Mouse (Mus musculus) stomach, embryonic 14.5 days (tissue): ENCODE measurements around the gene Rab11fip4. TPM values are rescaled to one million over a fixed set of nuclear protein-coding genes. Genes with fewer than 3 reads are reported as not detected.

Source experiments
- ATAC-seq: fragments of 200-750 bp; cut with Nextera tagmentation; 2 replicates; pipeline ENCODE4 v1.8.0; 2017; ENCODE audit warnings: low read depth, moderate TSS enrichment; ENCODE audit not compliant: insufficient number of reproducible peaks, insufficient read depth, low FRiP score
- H3K27ac ChIP-seq: fragments of 300-500 bp; sonication (generic); 2 replicates; pipeline ENCODE4 v1.5.1; 2014; ENCODE audit warnings: mild to moderate bottlenecking, low read length, moderate library complexity, mixed read lengths
- H3K27me3 ChIP-seq: fragments of 300-500 bp; sonication (generic); 2 replicates; pipeline ENCODE4 v1.6.1; 2014; ENCODE audit warnings: low read length, control low read depth, mixed read lengths; ENCODE audit not compliant: control insufficient read depth, insufficient read depth
- H3K36me3 ChIP-seq: fragments of 300-500 bp; sonication (generic); 2 replicates; pipeline ENCODE4 v1.6.1; 2014; ENCODE audit warnings: mild to moderate bottlenecking, control low read depth, low read length, moderate library complexity, mixed read lengths; ENCODE audit not compliant: control insufficient read depth, insufficient read depth
- H3K4me1 ChIP-seq: fragments of 300-500 bp; sonication (generic); 2 replicates; pipeline ENCODE4 v1.6.1; 2014; ENCODE audit warnings: low read length, control low read depth, mixed read lengths; ENCODE audit not compliant: control insufficient read depth, insufficient read depth
- H3K4me2 ChIP-seq: fragments of 300-500 bp; sonication (generic); replicated peaks from 2 replicates; pipeline ENCODE4 v1.6.1; 2014; ENCODE audit warnings: low read depth, low read length, control low read depth
- H3K4me3 ChIP-seq: fragments of 300-500 bp; sonication (generic); 2 replicates; pipeline ENCODE4 v1.5.1; 2014; ENCODE audit warnings: low read depth, low read length, control low read depth
- H3K9ac ChIP-seq: fragments of 300-500 bp; sonication (generic); replicated peaks from 2 replicates; pipeline ENCODE4 v1.6.1; 2014; ENCODE audit warnings: low read depth, mild to moderate bottlenecking, control low read depth, low read length, moderate library complexity, mixed read lengths
- H3K9me3 ChIP-seq: fragments of 300-500 bp; sonication (generic); 2 replicates; pipeline ENCODE4 v1.6.1; 2016; ENCODE audit warnings: low read depth, low read length, control low read depth; ENCODE audit not compliant: control insufficient read depth
- WGBS: fragments of 180-500 bp; shearing (Covaris S2); extraction: QIAGEN DNeasy Blood & Tissue Kit; methylation state at CpG from one replicate; pipeline ENCODE4 v1.1.7; 2014; 5-methylcytosine and 5-hydroxymethylcytosine counted together
- polyA plus RNA-seq: library from polyadenylated mRNA; unstranded; fragments of >200 nt; fragmentation: Nextera tagmentation; extraction: Ambion mirVana; gene quantifications from 2 replicates; pipeline ENCODE4 v1.2.1, GENCODE M21; 2014

Gene Rab11fip4
- polyA plus RNA-seq, 1 experiment from 2014 or later: 1.9 TPM

DNA sequence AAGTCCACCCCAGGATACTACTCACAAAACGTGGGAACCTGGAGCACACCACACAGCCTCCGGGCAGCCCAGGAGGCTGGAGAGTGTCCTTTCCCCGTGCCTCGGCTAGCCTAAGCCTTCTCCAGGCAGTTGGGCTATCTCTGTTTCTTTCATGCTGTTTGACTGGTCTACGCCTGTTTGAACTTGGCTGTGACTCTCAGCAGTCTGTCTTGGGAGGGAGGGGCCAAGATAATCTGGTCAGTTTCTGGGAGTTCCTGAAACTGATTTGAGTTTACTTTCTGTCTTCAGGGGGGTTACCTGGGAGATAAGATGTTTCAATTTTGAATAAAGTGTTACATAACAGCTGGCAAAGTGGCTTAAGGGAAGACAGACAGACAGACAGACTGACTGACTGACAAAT lies 88.9 kb downstream of the Rab11fip4 start:
- WGBS: 74% methylated on average over 5 of the region's 5 CpGs
- Histone ChIP-seq H3K4me2 (no peak overlapping the region), H3K4me3 (no peak overlapping the region), H3K4me1 (no peaks in the 10 kb centered on the region), H3K36me3 (no peaks in the 10 kb centered on the region), H3K27me3 (no peaks in the 10 kb centered on the region), H3K27ac (no peak overlapping the region), H3K9me3 (no peaks in the 10 kb centered on the region), H3K9ac (no peak overlapping the region)
- ATAC-seq: no peak

DNA sequence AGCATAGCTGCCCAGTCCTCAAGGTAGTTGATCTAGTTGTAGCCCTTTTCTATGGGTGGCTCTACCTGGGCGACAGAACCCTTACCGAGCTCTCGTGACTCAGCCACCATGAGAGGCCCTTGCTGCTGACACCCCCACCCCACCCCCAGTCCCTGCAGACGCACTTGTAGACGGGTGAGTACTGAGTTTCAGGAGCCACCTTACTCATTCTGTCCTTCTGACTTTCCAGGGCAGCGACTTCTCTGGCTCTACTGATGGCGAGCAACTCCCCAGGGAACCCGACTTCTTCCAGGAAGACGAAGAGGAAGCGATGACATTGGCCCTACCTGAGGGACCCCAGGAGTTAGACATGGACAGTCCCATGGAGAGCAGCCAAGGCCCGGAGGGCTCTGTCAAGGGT lies 89.5 kb downstream of the Rab11fip4 start:
- no peak overlapping the region for H3K9ac ChIP-seq
- H3K4me3 ChIP-seq: no peak overlapping the region
- 92% methylated on average over 11 of the region's 11 CpGs for WGBS
- no peak overlapping the region for H3K4me2 ChIP-seq
- H3K27me3 ChIP-seq: no peaks in the 10 kb centered on the region
- H3K36me3 ChIP-seq: no peaks in the 10 kb centered on the region
- H3K9me3 ChIP-seq: no peaks in the 10 kb centered on the region
- no peaks in the 10 kb centered on the region for H3K4me1 ChIP-seq
- no peak for ATAC-seq
- H3K27ac ChIP-seq: no peak overlapping the region

DNA sequence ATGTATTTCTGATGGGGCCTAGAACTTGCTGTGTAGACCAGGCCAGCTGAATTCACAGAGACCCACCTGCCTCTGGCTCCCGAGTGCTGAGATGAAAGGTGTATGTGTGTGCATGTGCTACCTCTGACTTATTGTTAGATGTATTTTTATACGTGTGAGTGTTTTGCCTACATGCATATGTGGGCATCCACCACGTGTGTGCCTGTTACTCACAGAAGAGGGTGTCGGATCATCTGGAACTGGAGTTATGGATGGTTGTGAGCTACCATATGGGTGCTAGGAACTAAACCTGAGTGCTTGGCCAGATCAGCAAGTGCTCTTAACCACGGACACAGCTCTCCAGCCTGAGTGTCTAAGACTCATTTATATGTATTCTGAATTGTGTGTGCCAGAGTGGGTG lies 90.2 kb downstream of the Rab11fip4 start:
- ATAC-seq: no peak
- WGBS: 80% methylated on average over 5 of the region's 5 CpGs
- no peaks in the 10 kb centered on the region for H3K27me3 ChIP-seq
- H3K36me3 ChIP-seq: no peaks in the 10 kb centered on the region
- H3K9me3 ChIP-seq: no peaks in the 10 kb centered on the region
- H3K4me1 ChIP-seq: no peaks in the 10 kb centered on the region
- no peak overlapping the region for H3K4me3 ChIP-seq
- no peak overlapping the region for H3K4me2 ChIP-seq
- no peak overlapping the region for H3K27ac ChIP-seq
- no peak overlapping the region for H3K9ac ChIP-seq

DNA sequence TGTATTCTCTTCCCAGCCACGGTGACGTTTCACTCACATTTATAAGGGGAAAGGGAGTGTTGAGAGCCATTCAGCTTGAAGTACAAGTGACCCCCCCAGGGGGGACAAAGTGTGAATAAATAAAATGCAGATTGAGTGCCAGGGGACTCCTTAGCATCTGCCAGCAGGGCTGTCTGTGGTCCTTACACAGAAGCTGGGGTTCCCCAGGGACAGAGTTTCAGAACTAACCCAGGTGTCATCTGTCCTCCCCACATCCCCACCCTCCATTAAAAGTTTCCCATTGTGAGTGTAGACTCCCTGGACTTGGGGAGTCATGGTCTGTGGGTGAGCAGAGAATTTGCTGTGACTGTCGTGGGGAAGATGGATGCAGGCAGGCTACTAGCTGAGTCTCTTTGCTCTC lies 90.8 kb downstream of the Rab11fip4 start:
- H3K27ac ChIP-seq: no peak overlapping the region
- no peak for ATAC-seq
- H3K9ac ChIP-seq: no peak overlapping the region
- H3K4me2 ChIP-seq: no peak overlapping the region
- no peaks in the 10 kb centered on the region for H3K36me3 ChIP-seq
- no peaks in the 10 kb centered on the region for H3K4me1 ChIP-seq
- no peaks in the 10 kb centered on the region for H3K9me3 ChIP-seq
- 48% methylated on average over 3 of the region's 3 CpGs for WGBS
- H3K27me3 ChIP-seq: no peaks in the 10 kb centered on the region
- H3K4me3 ChIP-seq: no peak overlapping the region

DNA sequence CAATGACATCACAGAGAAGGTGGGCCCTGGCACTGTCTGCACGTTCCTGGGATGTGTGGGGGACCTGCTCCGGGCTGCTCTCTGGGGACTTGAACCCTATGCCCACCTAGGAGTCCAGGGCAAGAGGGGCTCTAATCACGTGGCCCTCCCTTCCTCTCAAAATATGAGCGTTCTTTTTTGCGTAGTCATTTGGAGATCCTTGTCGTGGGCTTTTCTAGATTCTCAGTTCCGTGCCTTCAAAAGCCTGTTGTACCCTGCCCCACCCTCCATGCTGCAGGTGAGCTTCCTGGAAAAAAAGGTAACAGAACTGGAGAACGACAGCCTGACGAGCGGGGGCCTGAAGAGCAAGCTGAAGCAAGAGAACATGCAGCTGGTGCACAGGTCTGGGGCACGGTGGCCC lies 94.1 kb downstream of the Rab11fip4 start:
- Histone ChIP-seq H3K4me1 (no peaks in the 10 kb centered on the region), H3K27me3 (no peaks in the 10 kb centered on the region), H3K27ac (no peak overlapping the region), H3K4me3 (no peak overlapping the region), H3K36me3 (peaks cover under 1% of the 10 kb centered on the region; the same call in 1 of the 2 replicates), H3K9ac (no peak overlapping the region), H3K9me3 (no peaks in the 10 kb centered on the region), H3K4me2 (no peak overlapping the region)
- WGBS: 86% methylated on average over 11 of the region's 11 CpGs
- ATAC-seq: no peak

DNA sequence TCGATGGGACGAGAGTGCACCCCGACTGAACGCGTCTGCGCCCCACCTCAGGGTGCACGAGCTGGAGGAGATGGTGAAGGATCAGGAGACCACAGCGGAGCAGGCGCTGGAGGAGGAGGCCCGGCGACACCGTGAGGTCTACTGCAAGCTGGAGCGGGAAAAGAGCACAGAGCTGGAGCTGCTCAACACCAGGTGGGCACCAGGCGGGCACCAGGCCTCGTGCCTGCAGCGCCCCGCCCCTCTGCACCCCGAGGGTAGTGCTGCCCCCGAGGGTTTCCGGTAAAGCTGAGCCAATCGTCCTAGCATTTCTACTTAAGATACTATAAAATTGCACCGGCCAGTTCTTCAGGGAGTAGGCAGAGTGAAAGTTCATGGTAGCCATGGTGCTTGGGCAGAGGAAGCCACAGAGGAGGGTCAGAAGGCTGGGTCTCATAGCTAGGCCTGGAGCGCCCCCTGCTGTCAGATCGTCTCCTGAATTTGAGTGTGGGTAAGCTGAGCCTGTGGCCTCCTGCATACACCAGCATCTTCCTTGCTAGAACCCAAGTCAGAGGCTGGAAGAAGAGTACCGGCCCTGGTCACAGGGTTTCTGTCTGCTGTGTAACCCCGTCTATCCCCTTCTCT lies 95.6 kb downstream of the Rab11fip4 start:
- peaks cover 3% of the 10 kb centered on the region; the same call in 1 of the 2 replicates for H3K36me3 ChIP-seq
- ATAC-seq: 0 out of 2 replicates have a peak, but pooled peaks have one; percentile 57
- H3K27me3 ChIP-seq: no peaks in the 10 kb centered on the region
- no peaks in the 10 kb centered on the region for H3K4me1 ChIP-seq
- H3K4me3 ChIP-seq: no peak overlapping the region
- H3K9ac ChIP-seq: no peak overlapping the region
- no peaks in the 10 kb centered on the region for H3K9me3 ChIP-seq
- WGBS: 68% methylated on average over 26 of the region's 26 CpGs
- no peak overlapping the region for H3K4me2 ChIP-seq
- no peak overlapping the region for H3K27ac ChIP-seq

DNA sequence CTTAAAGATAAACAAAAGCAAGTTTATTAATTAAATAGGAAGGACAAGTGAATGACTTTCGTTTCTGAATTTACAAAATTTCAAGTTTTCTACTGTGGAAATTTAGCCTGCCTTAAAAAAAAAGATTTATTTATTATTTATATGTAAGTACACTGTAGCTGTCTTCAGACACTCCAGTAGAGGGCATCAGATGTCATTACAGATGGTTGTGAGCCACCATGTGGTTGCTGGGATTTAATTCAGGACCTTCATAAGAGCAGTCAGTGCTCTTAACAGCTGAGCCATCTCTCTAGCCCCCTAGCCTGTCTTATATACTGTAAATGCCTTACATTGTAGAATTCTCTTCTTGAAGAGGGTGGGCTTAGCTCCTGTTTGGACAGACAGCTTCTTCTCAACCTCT lies 98.9 kb downstream of the Rab11fip4 start:
- Histone ChIP-seq H3K4me2 (no peak overlapping the region), H3K4me1 (no peaks in the 10 kb centered on the region), H3K4me3 (no peak overlapping the region), H3K9ac (no peak overlapping the region), H3K36me3 (peaks cover 3% of the 10 kb centered on the region; the same call in 1 of the 2 replicates), H3K27ac (no peak overlapping the region), H3K9me3 (no peaks in the 10 kb centered on the region), H3K27me3 (no peaks in the 10 kb centered on the region)
- ATAC-seq: no peak
- WGBS: 90% methylated on average over 1 of the region's 1 CpGs

DNA sequence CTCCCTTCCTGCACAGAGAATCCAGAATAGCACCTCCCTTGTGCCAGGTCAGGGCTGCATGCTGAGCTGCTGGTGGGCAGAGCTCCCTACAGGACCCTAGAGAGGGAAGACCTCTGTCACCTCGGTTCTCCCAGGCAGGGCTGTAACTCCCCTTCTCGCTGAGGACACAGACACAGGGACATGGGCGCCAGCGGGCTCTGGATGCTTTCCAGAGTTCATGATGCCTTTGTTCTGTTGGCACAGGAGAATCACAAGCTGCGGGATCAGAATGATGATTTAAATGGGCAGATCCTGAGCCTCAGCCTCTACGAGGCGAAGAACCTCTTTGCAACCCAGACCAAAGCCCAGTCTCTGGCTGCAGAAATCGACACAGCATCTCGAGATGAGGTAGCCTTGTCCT lies 100.5 kb downstream of the Rab11fip4 start:
- 90% methylated on average over 9 of the region's 9 CpGs for WGBS
- Histone ChIP-seq H3K9me3 (no peaks in the 10 kb centered on the region), H3K4me1 (no peaks in the 10 kb centered on the region), H3K27ac (no peak overlapping the region), H3K4me3 (no peak overlapping the region), H3K9ac (no peak overlapping the region), H3K36me3 (peaks cover 3% of the 10 kb centered on the region; the same call in 1 of the 2 replicates), H3K4me2 (no peak overlapping the region), H3K27me3 (no peaks in the 10 kb centered on the region)
- no peak for ATAC-seq
